Mouse (Mus musculus): ENCODE measurements around the gene Lexm. TPM values are rescaled to one million over a fixed set of nuclear protein-coding genes. Genes with fewer than 3 reads are reported as not detected.

Lexm gene
- polyA plus RNA-seq, 1 experiment, result not detected

- Histone ChIP-seq H3K4me3 (ENCODE audit: insufficient read depth, low read length) (no peak overlapping the region), H3K27ac (ENCODE audit: insufficient read depth, low read depth, low read length) (no peak overlapping the region), H3K4me1 (ENCODE audit: control insufficient read depth, insufficient read depth, low read length) (no peaks in the 10 kb centered on the region)
- TF ChIP-seq CTCF (IDR thresholded peaks at IDR 0.05; ENCODE audit: low read depth, low read length) (no peak), POLR2A (IDR thresholded peaks at IDR 0.05; ENCODE audit: borderline replicate concordance, low read depth, low read length) (no peak)
These were observed 26.2 kb downstream of the Lexm start for GRCm38 (mm10) chr4:106590871-106591270.

DNA sequence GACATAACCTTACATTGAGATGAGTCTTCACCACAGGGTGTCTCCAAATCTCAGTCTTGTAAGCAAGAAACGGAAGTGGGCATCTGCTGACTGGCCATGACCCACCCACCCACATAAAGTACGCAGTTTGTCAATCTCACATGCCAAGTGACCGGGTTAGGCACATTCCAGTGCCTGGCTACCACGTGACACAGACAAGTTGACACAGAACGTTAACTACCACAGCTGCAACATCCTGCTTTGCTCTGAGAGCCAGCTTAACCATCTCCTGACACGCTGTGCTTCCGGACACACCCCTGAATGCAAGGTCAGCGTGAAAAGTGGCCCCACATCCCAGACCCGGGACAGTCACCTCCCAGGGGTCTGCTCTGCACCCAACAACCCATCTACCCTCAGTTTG, 26.9 kb downstream of the Lexm start:
- H3K4me3 ChIP-seq (ENCODE audit: insufficient read depth, low read length), result no peak overlapping the region
- no peak for TF ChIP-seq POLR2A (IDR thresholded peaks at IDR 0.05; ENCODE audit: borderline replicate concordance, low read depth, low read length)
- TF ChIP-seq CTCF (IDR thresholded peaks at IDR 0.05; ENCODE audit: low read depth, low read length), result no peak
- no peaks in the 10 kb centered on the region for H3K4me1 ChIP-seq (ENCODE audit: control insufficient read depth, insufficient read depth, low read length)
- H3K27ac ChIP-seq (ENCODE audit: insufficient read depth, low read depth, low read length), result no peak overlapping the region

- TF ChIP-seq CTCF (IDR thresholded peaks at IDR 0.05; ENCODE audit: low read depth, low read length), result no peak
- TF ChIP-seq POLR2A (IDR thresholded peaks at IDR 0.05; ENCODE audit: borderline replicate concordance, low read depth, low read length), result no peak
- no peak overlapping the region for H3K27ac ChIP-seq (ENCODE audit: insufficient read depth, low read depth, low read length)
- H3K4me3 ChIP-seq (ENCODE audit: insufficient read depth, low read length), result no peak overlapping the region
- no peaks in the 10 kb centered on the region for H3K4me1 ChIP-seq (ENCODE audit: control insufficient read depth, insufficient read depth, low read length)
These were observed 30.0 kb downstream of the Lexm start for GRCm38 (mm10) chr4:106587075-106587474.

GRCm38 (mm10) chr4:106584665-106585064, 32.4 kb downstream of the Lexm start:
- H3K27ac ChIP-seq (ENCODE audit: insufficient read depth, low read depth, low read length), result no peak overlapping the region
- no peak overlapping the region for H3K4me3 ChIP-seq (ENCODE audit: insufficient read depth, low read length)
- no peak for TF ChIP-seq POLR2A (IDR thresholded peaks at IDR 0.05; ENCODE audit: borderline replicate concordance, low read depth, low read length)
- no peak for TF ChIP-seq CTCF (IDR thresholded peaks at IDR 0.05; ENCODE audit: low read depth, low read length)
- no peaks in the 10 kb centered on the region for H3K4me1 ChIP-seq (ENCODE audit: control insufficient read depth, insufficient read depth, low read length)

GRCm38 (mm10) chr4:106582428-106583153, 34.5 kb downstream of the Lexm start:
- no peak overlapping the region for H3K27ac ChIP-seq (ENCODE audit: insufficient read depth, low read depth, low read length)
- H3K4me1 ChIP-seq (ENCODE audit: control insufficient read depth, insufficient read depth, low read length), result no peaks in the 10 kb centered on the region
- H3K4me3 ChIP-seq (ENCODE audit: insufficient read depth, low read length), result no peak overlapping the region
- no peak for TF ChIP-seq POLR2A (IDR thresholded peaks at IDR 0.05; ENCODE audit: borderline replicate concordance, low read depth, low read length)
- no peak for TF ChIP-seq CTCF (IDR thresholded peaks at IDR 0.05; ENCODE audit: low read depth, low read length)

GRCm38 (mm10) chr4:106581865-106582204, 35.2 kb downstream of the Lexm start:
- H3K4me1 ChIP-seq (ENCODE audit: control insufficient read depth, insufficient read depth, low read length), result no peaks in the 10 kb centered on the region
- H3K4me3 ChIP-seq (ENCODE audit: insufficient read depth, low read length), result no peak overlapping the region
- H3K27ac ChIP-seq (ENCODE audit: insufficient read depth, low read depth, low read length), result no peak overlapping the region
- no peak for TF ChIP-seq CTCF (IDR thresholded peaks at IDR 0.05; ENCODE audit: low read depth, low read length)
- TF ChIP-seq POLR2A (IDR thresholded peaks at IDR 0.05; ENCODE audit: borderline replicate concordance, low read depth, low read length), result no peak

DNA sequence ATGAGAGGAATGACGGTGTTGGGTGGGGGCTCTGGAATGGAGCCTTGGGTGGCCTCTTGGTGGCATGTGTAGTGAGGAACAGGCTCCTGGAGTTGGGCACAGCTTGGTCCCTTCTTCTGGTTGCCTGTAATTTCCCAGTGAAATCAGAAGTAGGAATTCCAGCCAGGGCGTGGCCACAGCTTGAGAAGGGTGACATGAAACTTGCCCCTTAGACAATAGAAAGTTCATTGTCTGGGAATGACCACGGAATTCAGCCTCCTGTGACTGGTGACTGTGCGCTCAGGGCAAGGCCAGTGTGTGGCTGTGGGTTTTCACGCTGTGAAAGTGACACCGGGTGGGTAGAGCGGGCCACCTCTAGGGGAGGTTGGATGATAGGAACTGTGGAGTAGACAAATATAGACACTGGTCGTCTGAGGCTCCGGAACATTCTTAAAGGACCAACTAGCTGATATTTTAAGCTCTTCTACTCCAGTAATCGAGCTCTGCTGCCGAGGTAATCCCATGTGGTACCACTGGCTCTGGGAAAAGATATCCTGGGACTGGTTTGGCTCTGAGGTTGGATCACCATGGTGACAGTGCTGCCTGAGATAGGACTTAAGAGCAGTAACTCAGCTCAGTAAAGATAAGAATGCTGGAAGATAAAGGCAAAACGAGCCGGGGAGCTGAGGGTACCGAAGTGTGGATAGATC, 35.7 kb downstream of the Lexm start:
- no peak for TF ChIP-seq POLR2A (IDR thresholded peaks at IDR 0.05; ENCODE audit: borderline replicate concordance, low read depth, low read length)
- TF ChIP-seq CTCF (IDR thresholded peaks at IDR 0.05; ENCODE audit: low read depth, low read length), result no peak
- H3K4me1 ChIP-seq (ENCODE audit: control insufficient read depth, insufficient read depth, low read length), result no peaks in the 10 kb centered on the region
- no peak overlapping the region for H3K27ac ChIP-seq (ENCODE audit: insufficient read depth, low read depth, low read length)
- no peak overlapping the region for H3K4me3 ChIP-seq (ENCODE audit: insufficient read depth, low read length)

GRCm38 (mm10) chr4:106577511-106577910, 39.5 kb downstream of the Lexm start:
- no peak overlapping the region for H3K4me3 ChIP-seq (ENCODE audit: insufficient read depth, low read length)
- H3K4me1 ChIP-seq (ENCODE audit: control insufficient read depth, insufficient read depth, low read length), result no peaks in the 10 kb centered on the region
- no peak overlapping the region for H3K27ac ChIP-seq (ENCODE audit: insufficient read depth, low read depth, low read length)
- no peak for TF ChIP-seq CTCF (IDR thresholded peaks at IDR 0.05; ENCODE audit: low read depth, low read length)
- no peak for TF ChIP-seq POLR2A (IDR thresholded peaks at IDR 0.05; ENCODE audit: borderline replicate concordance, low read depth, low read length)

GRCm38 (mm10) chr4:106575022-106575421, 42.0 kb downstream of the Lexm start:
- Histone ChIP-seq H3K4me3 (ENCODE audit: insufficient read depth, low read length) (no peak overlapping the region), H3K27ac (ENCODE audit: insufficient read depth, low read depth, low read length) (no peak overlapping the region), H3K4me1 (ENCODE audit: control insufficient read depth, insufficient read depth, low read length) (no peaks in the 10 kb centered on the region)
- TF ChIP-seq POLR2A (IDR thresholded peaks at IDR 0.05; ENCODE audit: borderline replicate concordance, low read depth, low read length) (no peak), CTCF (IDR thresholded peaks at IDR 0.05; ENCODE audit: low read depth, low read length) (no peak)

DNA sequence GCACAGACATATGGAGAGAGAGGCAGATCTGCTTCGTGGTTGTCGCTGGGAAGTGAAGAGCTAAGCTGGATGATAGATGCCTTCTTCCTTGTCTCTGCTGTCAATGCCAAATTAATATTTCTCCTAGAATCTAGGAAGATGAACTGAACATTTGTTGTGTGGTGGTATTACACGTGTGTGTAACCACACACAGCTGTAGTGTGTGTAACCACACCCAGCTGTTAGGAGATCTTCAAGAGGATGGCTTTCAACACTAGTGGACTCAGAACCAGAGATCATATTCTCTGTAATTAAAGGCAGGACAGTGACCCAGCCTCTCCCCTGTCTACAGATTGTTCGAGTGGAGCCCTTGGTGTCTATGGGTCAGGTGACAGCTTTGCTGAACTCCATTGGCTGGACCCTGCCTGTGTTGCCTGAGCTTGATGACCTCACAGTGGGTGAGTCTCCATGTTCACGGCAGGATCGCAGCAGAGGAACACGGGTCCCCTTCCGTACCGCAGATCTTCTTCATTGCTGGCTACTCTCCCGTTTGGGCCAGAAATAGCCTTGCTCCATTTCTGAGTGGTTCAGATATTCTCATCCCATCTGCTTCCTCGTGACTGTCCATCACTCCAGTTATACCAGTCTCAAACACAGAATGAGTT, 45.8 kb downstream of the Lexm start:
- TF ChIP-seq CTCF (IDR thresholded peaks at IDR 0.05; ENCODE audit: low read depth, low read length), result no peak
- no peak for TF ChIP-seq POLR2A (IDR thresholded peaks at IDR 0.05; ENCODE audit: borderline replicate concordance, low read depth, low read length)

More for the DNA sequence above, 45.8 kb downstream of the Lexm start:
- H3K27ac ChIP-seq (ENCODE audit: insufficient read depth, low read depth, low read length), result no peak overlapping the region
- no peak overlapping the region for H3K4me3 ChIP-seq (ENCODE audit: insufficient read depth, low read length)
- H3K4me1 ChIP-seq (ENCODE audit: control insufficient read depth, insufficient read depth, low read length), result no peaks in the 10 kb centered on the region
